Mouse (Mus musculus) forebrain, postnatal 0 days (tissue): Measurements from ENCODE around the gene Mob3b. TPM values are rescaled to one million over a fixed set of nuclear protein-coding genes. Genes with fewer than 3 reads are reported as not detected.

Experiments used
- ATAC-seq: fragments of 200-750 bp; cut with Nextera tagmentation; 2 replicates; pipeline ENCODE4 v1.8.0; 2017; ENCODE audit warnings: mild to moderate bottlenecking, moderate library complexity
- DNase-seq: peaks from one replicate; pipeline ENCODE4 v3.0.0-alpha.2; 2015
- H3K27ac ChIP-seq: fragments of 300-500 bp; sonication (generic); 2 replicates; pipeline ENCODE4 v1.5.1; 2014; ENCODE audit warnings: low read depth, mild to moderate bottlenecking, antibody characterized with exemption, low read length, moderate library complexity, mixed read lengths
- H3K27me3 ChIP-seq: fragments of 300-500 bp; sonication (generic); 2 replicates; pipeline ENCODE4 v1.6.1; 2014; ENCODE audit warnings: mild to moderate bottlenecking, low read length, mixed read lengths; ENCODE audit not compliant: insufficient read depth
- H3K36me3 ChIP-seq: fragments of 300-500 bp; sonication (generic); 2 replicates; pipeline ENCODE4 v1.6.1; 2014; ENCODE audit warnings: mild to moderate bottlenecking, moderate library complexity; ENCODE audit not compliant: insufficient read depth
- H3K4me1 ChIP-seq: fragments of 300-500 bp; sonication (generic); 2 replicates; pipeline ENCODE4 v1.6.1; 2014; ENCODE audit warnings: antibody characterized with exemption; ENCODE audit not compliant: insufficient read depth
- H3K4me2 ChIP-seq: fragments of 300-500 bp; sonication (generic); 2 replicates; pipeline ENCODE4 v1.6.1; 2014; ENCODE audit warnings: low read depth, mild to moderate bottlenecking, moderate library complexity
- H3K4me3 ChIP-seq: fragments of 300-500 bp; sonication (generic); 2 replicates; pipeline ENCODE4 v1.5.1; 2014; ENCODE audit warnings: low read depth, low read length, mixed read lengths
- H3K9ac ChIP-seq: fragments of 300-500 bp; sonication (generic); 2 replicates; pipeline ENCODE4 v1.6.1; 2014; ENCODE audit warnings: mild to moderate bottlenecking
- H3K9me3 ChIP-seq: fragments of 300-500 bp; sonication (generic); 2 replicates; pipeline ENCODE4 v1.6.1; 2016; ENCODE audit warnings: low read length
- CTCF ChIP-seq: sonication (generic); IDR thresholded peaks from 2 replicates; pipeline ENCODE4 v1.5.1; 2016; ENCODE audit warnings: antibody characterized with exemption, control low read depth, low read depth
- WGBS: fragments of 180-500 bp; shearing (Covaris S2); extraction: QIAGEN DNeasy Blood & Tissue Kit; methylation state at CpG from one replicate; pipeline ENCODE4 v1.1.7; 2014; 5-methylcytosine and 5-hydroxymethylcytosine counted together
- polyA plus RNA-seq: library from polyadenylated mRNA; unstranded; fragments of >200 nt; fragmentation: Nextera tagmentation; extraction: Ambion mirVana; gene quantifications from 2 replicates; pipeline ENCODE4 v1.2.1, GENCODE M21; 2015
- total RNA-seq: library from RNA; depleted of rRNA; stranded (reverse); fragments of >200 nt; gene quantifications from 2 replicates; pipeline ENCODE4 v1.2.3, GENCODE M21; 2014

The Mob3b gene
- total and polyA plus RNA-seq, 2 experiments from 2014 or later: 3.0 to 4.3 TPM

GRCm38 (mm10) chr4:35089321-35090316, 67.7 kb downstream of the Mob3b start:
- no peaks in the 10 kb centered on the region for H3K27me3 ChIP-seq
- DNase-seq: peak; percentile 14
- no peaks in the 10 kb centered on the region for H3K4me1 ChIP-seq
- WGBS: 59% methylated on average over 14 of the region's 14 CpGs
- H3K4me3 ChIP-seq: no peak overlapping the region
- TF ChIP-seq CTCF: no peak
- H3K9ac ChIP-seq: no peak overlapping the region
- ATAC-seq: peak; percentile 40
- H3K4me2 ChIP-seq: no peak overlapping the region
- H3K9me3 ChIP-seq: no peaks in the 10 kb centered on the region
- H3K27ac ChIP-seq: no peak overlapping the region
- H3K36me3 ChIP-seq: no peaks in the 10 kb centered on the region

GRCm38 (mm10) chr4:35086067-35086700, 71.1 kb downstream of the Mob3b start:
- ATAC-seq (no peak), DNase-seq (no peak)
- no peak overlapping the region for H3K27ac ChIP-seq
- no peaks in the 10 kb centered on the region for H3K36me3 ChIP-seq
- no peak overlapping the region for H3K9ac ChIP-seq
- no peaks in the 10 kb centered on the region for H3K27me3 ChIP-seq
- WGBS: 83% methylated on average over 7 of the region's 7 CpGs
- no peak overlapping the region for H3K4me3 ChIP-seq
- H3K9me3 ChIP-seq: no peaks in the 10 kb centered on the region
- TF ChIP-seq CTCF: no peak
- no peak overlapping the region for H3K4me2 ChIP-seq
- no peaks in the 10 kb centered on the region for H3K4me1 ChIP-seq

- no peak overlapping the region for H3K4me3 ChIP-seq
- H3K4me1 ChIP-seq: no peaks in the 10 kb centered on the region
- no peak for ATAC-seq
- 92% methylated on average over 8 of the region's 8 CpGs for WGBS
- H3K9ac ChIP-seq: no peak overlapping the region
- no peak overlapping the region for H3K4me2 ChIP-seq
- no peaks in the 10 kb centered on the region for H3K27me3 ChIP-seq
- TF ChIP-seq CTCF: no peak
- H3K27ac ChIP-seq: no peak overlapping the region
- DNase-seq: no peak
- no peaks in the 10 kb centered on the region for H3K36me3 ChIP-seq
- no peaks in the 10 kb centered on the region for H3K9me3 ChIP-seq
Measured at GRCm38 (mm10) chr4:35084060-35084459, 73.2 kb downstream of the Mob3b start.

- no peak for DNase-seq
- Histone ChIP-seq H3K4me1 (no peaks in the 10 kb centered on the region), H3K9ac (no peak overlapping the region), H3K9me3 (no peaks in the 10 kb centered on the region), H3K36me3 (no peaks in the 10 kb centered on the region), H3K27me3 (no peaks in the 10 kb centered on the region), H3K4me3 (no peak overlapping the region), H3K4me2 (no peak overlapping the region), H3K27ac (no peak overlapping the region)
- TF ChIP-seq CTCF: no peak
- ATAC-seq: no peak
- WGBS: 78% methylated on average over 10 of the region's 10 CpGs
Measured at GRCm38 (mm10) chr4:35082476-35083114, 74.7 kb downstream of the Mob3b start.

GRCm38 (mm10) chr4:35080285-35080684, 77.0 kb downstream of the Mob3b start:
- no peaks in the 10 kb centered on the region for H3K9me3 ChIP-seq
- TF ChIP-seq CTCF: no peak
- H3K36me3 ChIP-seq: no peaks in the 10 kb centered on the region
- H3K4me2 ChIP-seq: no peak overlapping the region
- no peaks in the 10 kb centered on the region for H3K4me1 ChIP-seq
- ATAC-seq (no peak), DNase-seq (no peak)
- no peaks in the 10 kb centered on the region for H3K27me3 ChIP-seq
- WGBS: 91% methylated on average over 6 of the region's 6 CpGs
- H3K9ac ChIP-seq: no peak overlapping the region
- H3K27ac ChIP-seq: no peak overlapping the region
- H3K4me3 ChIP-seq: no peak overlapping the region

- H3K9me3 ChIP-seq: no peaks in the 10 kb centered on the region
- no peaks in the 10 kb centered on the region for H3K27me3 ChIP-seq
- ATAC-seq (no peak), DNase-seq (no peak)
- H3K36me3 ChIP-seq: no peaks in the 10 kb centered on the region
- H3K9ac ChIP-seq: no peak overlapping the region
- H3K4me2 ChIP-seq: no peak overlapping the region
- TF ChIP-seq CTCF: no peak
- WGBS: 76% methylated on average over 4 of the region's 4 CpGs
- no peak overlapping the region for H3K27ac ChIP-seq
- H3K4me1 ChIP-seq: peaks cover 9% of the 10 kb centered on the region; the same call in 1 of the 2 replicates
- H3K4me3 ChIP-seq: no peak overlapping the region
Measured at GRCm38 (mm10) chr4:35068739-35069138, 88.5 kb downstream of the Mob3b start.

GRCm38 (mm10) chr4:35066163-35066562, 91.1 kb downstream of the Mob3b start:
- no peak for ATAC-seq
- Histone ChIP-seq H3K4me1 (peaks cover 9% of the 10 kb centered on the region; the same call in 1 of the 2 replicates), H3K27ac (no peak overlapping the region), H3K9ac (no peak overlapping the region), H3K4me3 (no peak overlapping the region), H3K4me2 (no peak overlapping the region), H3K9me3 (no peaks in the 10 kb centered on the region), H3K27me3 (no peaks in the 10 kb centered on the region), H3K36me3 (no peaks in the 10 kb centered on the region)
- 67% methylated on average over 4 of the region's 4 CpGs for WGBS
- no peak for TF ChIP-seq CTCF
- no peak for DNase-seq
